Mouse (Mus musculus): ENCODE data around the gene Rps6kc1. TPM values are rescaled to one million over a fixed set of nuclear protein-coding genes. Genes with fewer than 3 reads are reported as not detected.

Rps6kc1 gene
- polyA plus RNA-seq, 1 experiment: not detected

DNA sequence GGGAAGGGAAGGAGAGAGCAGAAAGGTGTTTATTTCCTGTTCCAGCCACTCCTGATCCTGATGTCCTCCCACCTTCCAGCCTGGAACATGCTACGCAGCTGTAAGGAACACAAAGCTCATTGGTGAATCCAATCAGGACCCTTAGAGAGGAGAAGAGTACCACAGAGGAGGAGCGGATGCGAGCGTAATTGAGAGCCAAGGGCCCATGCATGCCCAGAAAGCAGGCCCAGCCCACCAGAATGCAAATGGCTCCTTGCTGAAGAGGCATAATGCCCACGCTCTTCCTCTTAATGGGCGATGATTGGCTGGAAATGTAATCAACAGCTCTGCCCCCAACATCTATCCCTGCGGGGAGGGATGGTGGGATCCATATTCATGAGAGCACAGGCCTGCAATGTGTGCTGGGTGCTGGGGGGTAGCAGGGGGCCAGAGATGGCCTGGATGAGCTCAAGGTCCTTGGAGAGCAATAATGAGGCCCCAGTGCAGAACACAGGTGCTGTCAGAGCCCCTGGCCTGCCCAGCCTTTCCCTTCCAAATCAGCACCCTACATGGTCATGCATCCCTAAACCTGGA lies 182.0 kb downstream of the Rps6kc1 start:
- Histone ChIP-seq H3K27ac (ENCODE audit: insufficient read depth, low read depth, low read length) (no peak overlapping the region), H3K4me1 (ENCODE audit: control insufficient read depth, insufficient read depth, low read length) (peaks cover 8% of the 10 kb centered on the region; the same call in 1 of the 2 replicates), H3K4me3 (ENCODE audit: insufficient read depth, low read depth, low read length) (no peak overlapping the region)
- TF ChIP-seq CTCF (IDR thresholded peaks at IDR 0.05; ENCODE audit: insufficient read depth, low read depth, low read length) (no peak), POLR2A (IDR thresholded peaks at IDR 0.05; ENCODE audit: insufficient read depth, low read depth, low read length) (no peak)
- WGBS: 78% methylated on average over 7 of the region's 7 CpGs

DNA sequence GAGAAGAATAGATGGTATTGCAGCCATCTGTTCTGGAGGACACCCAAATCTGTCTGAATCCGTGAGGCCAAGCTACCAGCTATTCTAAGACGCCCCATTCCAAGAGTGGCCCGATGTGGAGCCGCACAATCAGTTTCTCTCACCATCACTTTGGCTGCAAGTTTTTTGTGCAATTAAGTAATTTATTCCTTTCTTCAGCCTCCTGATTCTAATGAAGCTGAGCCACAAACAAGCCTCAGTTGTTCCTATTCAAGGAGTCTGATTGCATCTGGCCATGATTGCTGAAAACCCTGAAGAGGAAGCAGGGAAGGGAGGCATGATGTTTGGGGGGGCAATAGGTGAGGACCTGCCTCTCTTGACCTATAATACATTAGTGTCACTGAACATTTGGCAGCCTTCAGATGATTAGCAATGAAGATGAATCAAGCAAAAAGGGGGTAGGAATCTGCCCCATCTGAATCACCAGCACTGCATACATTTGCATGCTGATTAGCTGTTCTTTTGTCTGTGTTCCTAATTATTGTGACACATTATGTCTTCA lies 183.4 kb downstream of the Rps6kc1 start:
- H3K27ac ChIP-seq (ENCODE audit: insufficient read depth, low read depth, low read length): no peak overlapping the region
- no peak overlapping the region for H3K4me3 ChIP-seq (ENCODE audit: insufficient read depth, low read depth, low read length)
- peaks cover 9% of the 10 kb centered on the region; the same call in 1 of the 2 replicates for H3K4me1 ChIP-seq (ENCODE audit: control insufficient read depth, insufficient read depth, low read length)
- 19% methylated on average over 4 of the region's 4 CpGs for WGBS
- TF ChIP-seq POLR2A (IDR thresholded peaks at IDR 0.05; ENCODE audit: insufficient read depth, low read depth, low read length) (no peak), CTCF (IDR thresholded peaks at IDR 0.05; ENCODE audit: insufficient read depth, low read depth, low read length) (no peak)

DNA sequence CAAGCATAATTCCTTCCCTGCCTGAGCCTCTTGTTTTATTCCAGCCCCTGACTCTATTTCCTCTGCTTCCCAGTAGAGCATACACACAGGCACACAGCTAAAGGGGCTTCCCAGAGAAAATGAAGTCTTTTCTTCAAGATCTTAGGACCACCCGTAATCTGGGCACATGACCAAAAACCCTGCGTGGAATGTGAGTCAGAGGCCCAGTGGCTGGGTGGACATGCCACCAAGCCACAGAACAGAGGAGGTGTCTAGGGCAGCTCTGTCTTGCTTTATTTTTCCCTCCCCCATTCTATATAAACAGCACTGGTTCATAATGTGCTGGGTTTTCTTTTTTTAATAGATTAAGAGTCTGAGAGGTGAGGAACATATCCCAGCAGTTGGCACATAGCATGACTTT lies 184.2 kb downstream of the Rps6kc1 start:
- H3K27ac ChIP-seq (ENCODE audit: insufficient read depth, low read depth, low read length): no peak overlapping the region
- no peak for TF ChIP-seq CTCF (IDR thresholded peaks at IDR 0.05; ENCODE audit: insufficient read depth, low read depth, low read length)
- no peak for TF ChIP-seq POLR2A (IDR thresholded peaks at IDR 0.05; ENCODE audit: insufficient read depth, low read depth, low read length)
- H3K4me1 ChIP-seq (ENCODE audit: control insufficient read depth, insufficient read depth, low read length): peaks cover 9% of the 10 kb centered on the region; the same call in 1 of the 2 replicates
- H3K4me3 ChIP-seq (ENCODE audit: insufficient read depth, low read depth, low read length): no peak overlapping the region
- WGBS: 24% methylated on average over 2 of the region's 2 CpGs

DNA sequence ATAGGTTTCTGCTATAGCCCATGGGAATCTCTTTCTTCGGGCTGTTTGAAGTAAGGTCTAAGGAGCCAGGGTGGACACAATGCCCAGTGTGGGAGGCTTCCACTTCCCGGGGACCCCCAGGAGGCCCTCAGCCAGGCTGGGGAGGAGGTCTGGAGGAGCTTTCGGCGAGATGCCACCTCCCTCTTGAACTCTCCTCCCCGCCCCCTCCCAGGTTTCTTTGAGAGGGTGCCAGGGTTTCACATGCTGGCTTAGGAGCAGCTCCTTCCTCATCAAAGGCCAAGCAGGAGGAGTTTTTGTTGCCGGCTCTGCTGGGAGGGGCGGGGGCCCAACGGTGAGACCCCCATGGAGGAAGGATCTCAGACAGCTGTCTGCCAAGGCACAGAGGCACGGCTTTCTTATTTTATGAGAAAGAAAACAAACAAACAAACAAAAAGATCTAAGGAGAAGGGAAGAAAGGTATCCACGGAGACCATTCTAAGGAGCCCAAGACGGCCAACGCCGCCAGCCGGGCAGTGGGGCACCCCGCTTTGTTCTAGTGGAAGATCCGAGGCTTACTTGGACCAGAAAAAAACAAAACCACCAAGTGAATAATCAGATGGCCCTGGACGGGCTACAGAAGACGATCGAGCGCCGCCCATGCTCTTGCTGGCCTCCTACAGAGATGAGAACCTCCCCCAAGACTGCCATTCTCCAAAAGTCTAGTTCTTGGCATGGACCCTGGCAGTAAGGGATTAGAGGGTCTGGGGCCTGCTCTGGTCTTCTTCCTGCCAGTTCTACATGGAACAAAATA lies 186.8 kb downstream of the Rps6kc1 start:
- Histone ChIP-seq H3K4me1 (ENCODE audit: control insufficient read depth, insufficient read depth, low read length) (peaks cover 9% of the 10 kb centered on the region; the same call in 1 of the 2 replicates), H3K4me3 (ENCODE audit: insufficient read depth, low read depth, low read length) (no peak overlapping the region), H3K27ac (ENCODE audit: insufficient read depth, low read depth, low read length) (no peak overlapping the region)
- TF ChIP-seq POLR2A (IDR thresholded peaks at IDR 0.05; ENCODE audit: insufficient read depth, low read depth, low read length) (no peak), CTCF (IDR thresholded peaks at IDR 0.05; ENCODE audit: insufficient read depth, low read depth, low read length) (no peak)
- 14% methylated on average over 21 of the region's 21 CpGs for WGBS

DNA sequence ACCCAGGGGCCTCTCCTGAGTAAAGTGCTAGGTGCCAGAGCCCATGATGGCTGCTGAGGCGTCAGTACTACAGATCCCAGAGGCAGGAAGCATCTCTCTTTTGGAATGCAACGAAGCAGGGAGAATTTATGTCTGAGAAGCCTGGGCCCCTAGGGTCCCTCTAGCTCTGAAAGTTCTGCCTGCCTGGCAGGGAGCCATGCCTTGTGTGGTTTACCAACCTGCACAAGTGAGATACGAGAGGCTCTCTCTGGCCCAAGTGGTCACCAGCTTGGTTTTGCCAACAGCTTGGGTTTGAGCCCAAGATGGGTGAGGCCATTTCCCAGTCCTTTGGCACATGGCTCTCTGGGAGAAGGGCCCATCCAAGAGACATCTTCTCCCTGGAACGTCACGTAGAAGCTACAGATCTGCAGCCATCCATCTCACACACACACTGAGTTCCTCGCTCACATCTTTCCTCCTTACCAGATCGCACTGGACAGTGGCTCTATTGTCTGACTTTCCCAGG lies 187.6 kb downstream of the Rps6kc1 start:
- WGBS: 75% methylated on average over 7 of the region's 7 CpGs
- peaks cover 9% of the 10 kb centered on the region; the same call in 1 of the 2 replicates for H3K4me1 ChIP-seq (ENCODE audit: control insufficient read depth, insufficient read depth, low read length)
- no peak overlapping the region for H3K27ac ChIP-seq (ENCODE audit: insufficient read depth, low read depth, low read length)
- no peak overlapping the region for H3K4me3 ChIP-seq (ENCODE audit: insufficient read depth, low read depth, low read length)
- TF ChIP-seq CTCF (IDR thresholded peaks at IDR 0.05; ENCODE audit: insufficient read depth, low read depth, low read length) (no peak), POLR2A (IDR thresholded peaks at IDR 0.05; ENCODE audit: insufficient read depth, low read depth, low read length) (no peak)

DNA sequence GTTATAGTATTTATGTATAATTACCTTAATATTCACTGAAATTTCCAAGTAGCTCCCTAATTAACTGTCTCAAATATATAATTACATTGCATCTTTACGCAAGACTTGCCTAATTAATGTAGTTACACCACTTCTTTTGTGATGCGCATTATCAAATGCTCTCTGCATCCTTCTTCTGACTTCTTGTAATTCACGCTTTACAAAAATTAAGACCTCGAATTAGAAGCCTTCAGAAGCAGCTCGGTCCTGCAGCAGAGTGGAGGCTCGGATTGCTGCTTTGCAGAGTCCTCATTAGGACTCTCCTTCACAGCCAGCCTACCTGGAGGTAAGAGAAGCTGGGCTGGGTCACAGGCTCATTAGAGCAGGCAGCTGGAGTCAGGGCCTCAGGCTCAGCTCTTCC lies 197.7 kb downstream of the Rps6kc1 start:
- 32% methylated on average over 6 of the region's 6 CpGs for WGBS

DNA sequence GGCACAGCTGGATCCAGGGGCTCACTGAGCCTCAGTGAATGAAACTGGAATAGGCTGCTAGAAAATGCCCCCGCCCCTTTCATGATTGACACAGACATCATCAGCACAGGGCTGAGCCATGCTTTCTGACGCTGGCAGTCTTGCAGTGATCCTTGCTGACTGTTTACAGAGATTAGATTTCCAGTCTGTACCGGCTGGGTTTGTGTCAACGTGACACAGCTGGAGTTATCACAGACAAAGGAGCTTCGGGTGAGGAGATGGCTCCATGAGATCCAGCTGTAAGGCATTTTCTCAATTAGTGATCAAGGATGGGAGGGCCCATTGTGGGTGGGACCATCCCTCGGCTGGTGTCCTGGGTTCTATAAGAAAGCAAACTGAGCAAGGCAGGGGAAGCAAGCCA lies 214.0 kb downstream of the Rps6kc1 start:
- WGBS: 44% methylated on average over 6 of the region's 6 CpGs
- no peak overlapping the region for H3K27ac ChIP-seq (ENCODE audit: insufficient read depth, low read depth, low read length)
- TF ChIP-seq CTCF (IDR thresholded peaks at IDR 0.05; ENCODE audit: insufficient read depth, low read depth, low read length) (no peak), POLR2A (IDR thresholded peaks at IDR 0.05; ENCODE audit: insufficient read depth, low read depth, low read length) (no peak)
- no peaks in the 10 kb centered on the region for H3K4me1 ChIP-seq (ENCODE audit: control insufficient read depth, insufficient read depth, low read length)
- no peak overlapping the region for H3K4me3 ChIP-seq (ENCODE audit: insufficient read depth, low read depth, low read length)

More for the DNA sequence above, 197.7 kb downstream of the Rps6kc1 start:
- Histone ChIP-seq H3K4me3 (ENCODE audit: insufficient read depth, low read depth, low read length) (no peak overlapping the region), H3K4me1 (ENCODE audit: control insufficient read depth, insufficient read depth, low read length) (peaks cover 7% of the 10 kb centered on the region), H3K27ac (ENCODE audit: insufficient read depth, low read depth, low read length) (no peak overlapping the region)
- TF ChIP-seq POLR2A (IDR thresholded peaks at IDR 0.05; ENCODE audit: insufficient read depth, low read depth, low read length) (no peak), CTCF (IDR thresholded peaks at IDR 0.05; ENCODE audit: insufficient read depth, low read depth, low read length) (no peak)

DNA sequence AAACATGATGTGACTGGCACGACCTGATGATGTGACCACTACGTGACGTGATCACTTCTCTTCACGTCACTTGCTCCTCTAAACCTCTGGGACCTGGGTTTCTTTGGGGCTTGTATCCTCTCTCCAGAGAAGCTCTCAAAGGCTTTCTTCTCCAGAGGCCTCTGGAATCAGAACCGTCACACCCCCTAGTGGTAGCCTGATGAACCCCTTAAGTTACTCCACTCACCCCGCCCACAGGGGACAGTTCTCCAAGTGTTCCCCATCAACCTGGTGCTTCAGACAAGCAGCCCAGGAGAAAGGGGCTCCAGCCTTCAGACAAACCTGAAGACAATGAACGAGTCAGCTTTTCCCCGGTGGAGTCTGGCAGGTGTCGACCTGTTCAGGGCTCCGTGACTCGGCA lies 216.0 kb downstream of the Rps6kc1 start:
- no peak overlapping the region for H3K27ac ChIP-seq (ENCODE audit: insufficient read depth, low read depth, low read length)
- WGBS: 79% methylated on average over 11 of the region's 11 CpGs
- TF ChIP-seq POLR2A (IDR thresholded peaks at IDR 0.05; ENCODE audit: insufficient read depth, low read depth, low read length): no peak
- 0 out of 2 replicates have a peak, but pooled peaks have one; percentile 28 for TF ChIP-seq CTCF (IDR thresholded peaks at IDR 0.05; ENCODE audit: insufficient read depth, low read depth, low read length)
- no peak overlapping the region for H3K4me3 ChIP-seq (ENCODE audit: insufficient read depth, low read depth, low read length)
- no peaks in the 10 kb centered on the region for H3K4me1 ChIP-seq (ENCODE audit: control insufficient read depth, insufficient read depth, low read length)
